8 mouse cellular contexts compared by ENCODE assay signal in the genomic region with DNA sequence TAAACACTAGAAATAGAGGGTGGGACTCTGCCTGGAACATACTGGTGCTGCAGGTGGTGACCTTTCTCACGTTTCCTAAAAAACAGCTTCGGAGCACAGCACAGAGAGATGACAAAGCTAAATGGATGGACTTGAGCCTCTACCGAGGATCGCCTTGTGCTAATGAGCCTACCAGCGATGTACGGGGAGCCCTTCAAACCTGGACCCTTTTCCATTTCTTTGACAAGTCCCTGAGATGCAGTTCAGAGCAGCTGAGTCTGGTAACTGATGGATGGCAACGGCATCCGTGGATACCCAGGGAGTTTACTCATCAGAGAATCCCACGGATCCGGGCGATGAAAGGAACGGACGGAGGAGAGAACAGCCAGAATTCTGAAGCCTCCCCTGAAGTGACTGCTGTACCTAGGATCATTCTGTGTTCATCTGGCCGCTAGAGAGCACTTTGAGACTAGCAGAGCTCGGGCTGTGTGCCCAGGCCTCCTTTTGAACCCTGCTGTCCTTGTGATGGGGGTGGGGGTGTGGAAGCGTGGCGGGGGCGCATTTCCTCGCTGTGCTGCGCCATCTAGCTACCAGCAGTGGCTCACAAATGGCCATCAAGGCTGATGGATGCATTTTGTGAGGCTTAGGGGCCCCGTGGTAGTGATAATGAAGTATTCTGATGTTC. TPM values are rescaled to one million over a fixed set of nuclear protein-coding genes. Genes with fewer than 3 reads are reported as not detected.
A peak's percentile ranks its signal among the peaks of the same experiment; 100 is the strongest.
DNase-seq lines count a peak whose midpoint lies in the region; ATAC-seq lines count a peak whose summit lies in the region.

No protein-coding gene starts in this region.

- H3K4me3 ChIP-seq in liver, embryonic 16.5 days (ENCODE audit: low read depth, low read length): no peak overlapping the region

- H3K4me2 ChIP-seq in liver, embryonic 16.5 days (ENCODE audit: low read depth, low read length): peak overlapping the region; percentile 8; the same call in 1 of the 2 replicates

- no peaks in the 10 kb centered on the region for H3K36me3 ChIP-seq in liver, embryonic 16.5 days (ENCODE audit: control insufficient read depth, insufficient read depth)

- no peaks in the 10 kb centered on the region for H3K4me1 ChIP-seq in liver, embryonic 16.5 days (ENCODE audit: control insufficient read depth, low read depth, low read length)

- no peaks in the 10 kb centered on the region for H3K27me3 ChIP-seq in liver, embryonic 16.5 days (ENCODE audit: control insufficient read depth, insufficient read depth, low read depth, low read length)

- H3K27ac ChIP-seq in liver, embryonic 16.5 days (ENCODE audit: low read length): no peak overlapping the region

- peak; percentile 79 for DNase-seq in ZHBTc4 (ENCODE audit: low read depth, low spot score)
- peak; percentile 87 to 90 for DNase-seq in cerebellum, postnatal 14 days
- peak; percentile 70 to 79 for DNase-seq in frontal cortex, postnatal 10 days (ENCODE audit: low spot score in 2 of 2)
- peak; percentile 71 to 80 for DNase-seq in layer of hippocampus, adult 8-10 months (ENCODE audit: low spot score in 2 of 2)
- DNase-seq in ovary, postnatal 36 days (ENCODE audit: low spot score): peak; percentile 79

- no peak overlapping the region for H3K9ac ChIP-seq in liver, embryonic 16.5 days (ENCODE audit: low read depth, low read length)

- ATAC-seq in hematopoietic stem cell, adult 5-6 weeks (replicated peaks in 1 of 2; ENCODE audit: insufficient read depth in 1 of 2, low FRiP score in 2 of 2, low TSS enrichment in 1 of 2, low read depth in 1 of 2, poor library complexity in 2 of 2, severe bottlenecking in 2 of 2): peak; percentile 82 to 83
- no peak for ATAC-seq in liver, embryonic 16.5 days (ENCODE audit: low read depth)
- ATAC-seq in megakaryocyte-erythroid progenitor cell, adult 5-6 weeks (replicated peaks; ENCODE audit: low FRiP score, low TSS enrichment, poor library complexity, severe bottlenecking): no peak

- no peaks in the 10 kb centered on the region for H3K9me3 ChIP-seq in liver, embryonic 16.5 days (replicated peaks; ENCODE audit: control insufficient read depth, low read length)

- WGBS in liver, embryonic 16.5 days (ENCODE audit: insufficient replicate concordance): 19% methylated on average over 21 of the region's 21 CpGs

RNA-seq across cellular contexts. Expression of gene Dctd, which starts 1.6 kb away (rescaled TPM):
- total RNA-seq in hematopoietic stem cell, adult 5-6 weeks (2017): 67.2 and 72.7 TPM in 2 replicates
- 1 to 10 TPM; 6.3 to 7.7 (median 7.1) TPM for total RNA-seq in layer of hippocampus, adult 8-10 months (2022)
- polyA plus RNA-seq in liver, embryonic 16.5 days (2015; fragmentation: Nextera tagmentation; extraction: Ambion mirVana): 4.0 and 4.6 TPM in 2 replicates
- 47.3 and 48.2 TPM in 2 replicates for total RNA-seq in megakaryocyte-erythroid progenitor cell, adult 5-6 weeks (2014; fragmentation: Nextera tagmentation)
- 57.5 and 86.5 TPM in 2 replicates for total RNA-seq in megakaryocyte-erythroid progenitor cell, adult 5-6 weeks (2017)

Comparison
In these comparisons a context has a peak if more than half of its experiments do, and no peak if none do; other contexts are left out.
1. ATAC-seq: peak in hematopoietic stem cell, adult 5-6 weeks (2 of 2); none in liver, embryonic 16.5 days (single experiment) and megakaryocyte-erythroid progenitor cell, adult 5-6 weeks (single experiment).
2. Peak in every context shown above with its lines, with median percentiles within 50 percentile points of each other: DNase-seq.